Mouse (Mus musculus): ENCODE results near the gene Trim41.
A peak's percentile ranks its signal among the peaks of the same experiment; 100 is the strongest.
"Not testable (repeated sequence)": the region's sequence is repeated elsewhere in the genome, so short reads cannot be mapped to it uniquely, and the experiment has no call there.

Trim41 gene

GRCm38 (mm10) chr11:48837310-48838180 is 20.4 kb upstream of the Trim41 start:
- DNase-seq: peak; percentile 57

GRCm38 (mm10) chr11:48836990-48837309 is 19.8 kb upstream of the Trim41 start:
- no peak for DNase-seq

GRCm38 (mm10) chr11:48835923-48836322 is 18.8 kb upstream of the Trim41 start:
- no peak for DNase-seq

- DNase-seq: peak; percentile 84
Observed at GRCm38 (mm10) chr11:48833731-48834639, 16.8 kb upstream of the Trim41 start.

- no peak for DNase-seq
Observed at GRCm38 (mm10) chr11:48833078-48833730, 16.1 kb upstream of the Trim41 start.

- DNase-seq: no peak
Observed at GRCm38 (mm10) chr11:48831273-48831672, 14.1 kb upstream of the Trim41 start.

- no peak for DNase-seq
Observed at GRCm38 (mm10) chr11:48830279-48830678, 13.1 kb upstream of the Trim41 start.

GRCm38 (mm10) chr11:48827926-48828325 is 10.8 kb upstream of the Trim41 start:
- DNase-seq: no peak

GRCm38 (mm10) chr11:48826752-48827096 is 9.6 kb upstream of the Trim41 start:
- no peak for DNase-seq

GRCm38 (mm10) chr11:48825979-48826751 is 9.0 kb upstream of the Trim41 start, which contains the start of the genes Trim7 and Gm12184:
Gene Trim7, plus strand, starts transcription at chr11:48826140.
Gene Gm12184, minus strand, starts transcription at chr11:48826655.
- DNase-seq: not testable (repeated sequence)

GRCm38 (mm10) chr11:48824311-48824830 is 7.2 kb upstream of the Trim41 start:
- DNase-seq: no peak

- DNase-seq: peak; percentile 37
Observed at GRCm38 (mm10) chr11:48823536-48823972, 6.4 kb upstream of the Trim41 start.

- DNase-seq: no peak
Observed at GRCm38 (mm10) chr11:48822768-48823512, 5.8 kb upstream of the Trim41 start.

GRCm38 (mm10) chr11:48821299-48821698 is 4.1 kb upstream of the Trim41 start:
- not testable (repeated sequence) for DNase-seq

GRCm38 (mm10) chr11:48820308-48820674 is 3.1 kb upstream of the Trim41 start:
- no peak for DNase-seq

- no peak for DNase-seq
Observed at GRCm38 (mm10) chr11:48819614-48820307, 2.6 kb upstream of the Trim41 start.

GRCm38 (mm10) chr11:48818346-48818745 is 1.2 kb upstream of the Trim41 start:
- peak; percentile 75 for DNase-seq

GRCm38 (mm10) chr11:48817794-48818193 is 641 bp upstream of the Trim41 start:
- no peak for DNase-seq

- DNase-seq: peak; percentile 24
Observed at GRCm38 (mm10) chr11:48816281-48816781, 822 bp downstream of the Trim41 start.

GRCm38 (mm10) chr11:48815851-48816250 is 1.3 kb downstream of the Trim41 start:
- no peak for DNase-seq

Data from right cerebral cortex, postnatal 25 days (tissue).